Mouse (Mus musculus): ENCODE measurements around the gene Tmem107.

The Tmem107 gene

GRCm38 (mm10) chr11:69059357-69059974 is 11.1 kb upstream of the Tmem107 start, which contains the start of gene Borcs6:
Gene Borcs6 (plus strand): TSS chr11:69059717.
- DNase-seq (ENCODE audit: low read depth): peak; percentile 95

GRCm38 (mm10) chr11:69059975-69060411 is 10.6 kb upstream of the Tmem107 start:
- no peak for DNase-seq (ENCODE audit: low read depth)

GRCm38 (mm10) chr11:69060448-69061254 is 10.0 kb upstream of the Tmem107 start:
- no peak for DNase-seq (ENCODE audit: low read depth)

GRCm38 (mm10) chr11:69061255-69061912 is 9.2 kb upstream of the Tmem107 start:
- DNase-seq (ENCODE audit: low read depth): no peak

GRCm38 (mm10) chr11:69062194-69062760 is 8.3 kb upstream of the Tmem107 start:
- peak; percentile 89 for DNase-seq (ENCODE audit: low read depth)

GRCm38 (mm10) chr11:69062761-69063224 is 7.8 kb upstream of the Tmem107 start:
- DNase-seq (ENCODE audit: low read depth): peak; percentile 96

GRCm38 (mm10) chr11:69063413-69064201 is 7.0 kb upstream of the Tmem107 start:
- DNase-seq (ENCODE audit: low read depth): peak; percentile 93

- DNase-seq (ENCODE audit: low read depth): no peak
Measured at GRCm38 (mm10) chr11:69064259-69065133, 6.1 kb upstream of the Tmem107 start.

- DNase-seq (ENCODE audit: low read depth): no peak
Measured at GRCm38 (mm10) chr11:69065394-69065925, 5.1 kb upstream of the Tmem107 start.

- DNase-seq (ENCODE audit: low read depth): peak; percentile 70
Measured at GRCm38 (mm10) chr11:69066163-69066861, 4.3 kb upstream of the Tmem107 start.

- DNase-seq (ENCODE audit: low read depth): peak; percentile 93
Measured at GRCm38 (mm10) chr11:69066956-69067355, 3.6 kb upstream of the Tmem107 start.

GRCm38 (mm10) chr11:69067601-69068000 is 3.0 kb upstream of the Tmem107 start:
- no peak for DNase-seq (ENCODE audit: low read depth)

GRCm38 (mm10) chr11:69070093-69070492 is 513 bp upstream of the Tmem107 start:
- no peak for DNase-seq (ENCODE audit: low read depth)

- no peak for DNase-seq (ENCODE audit: low read depth)
Measured at GRCm38 (mm10) chr11:69071262-69071661, 656 bp downstream of the Tmem107 start.

GRCm38 (mm10) chr11:69072234-69072633 is 1.6 kb downstream of the Tmem107 start:
- DNase-seq (ENCODE audit: low read depth): no peak

- no peak for DNase-seq (ENCODE audit: low read depth)
Measured at GRCm38 (mm10) chr11:69072666-69073064, 2.1 kb downstream of the Tmem107 start.

GRCm38 (mm10) chr11:69073065-69073888 is 2.7 kb downstream of the Tmem107 start:
- peak; percentile 99 for DNase-seq (ENCODE audit: low read depth)

GRCm38 (mm10) chr11:69073951-69074775 is 3.6 kb downstream of the Tmem107 start:
- no peak for DNase-seq (ENCODE audit: low read depth)

Data from naive thymus-derived CD4-positive, alpha-beta T cell, adult 2 months (primary cell).